Mouse (Mus musculus) adrenal gland, adult 2 months (tissue): ENCODE measurements around the gene Mki67. TPM values are rescaled to one million over a fixed set of nuclear protein-coding genes. Genes with fewer than 3 reads are reported as not detected.
"Not testable (repeated sequence)": the region's sequence is repeated elsewhere in the genome, so short reads cannot be mapped to it uniquely, and the experiment has no call there.

Source experiments
- DNase-seq: peaks from one replicate; pipeline ENCODE4 v3.0.0; 2021
- polyA plus RNA-seq: library from polyadenylated mRNA; depleted of rRNA; stranded (reverse); fragments of >200 nt; gene quantifications from 2 replicates; pipeline ENCODE4 v1.2.3, GENCODE M21; 2012
- total RNA-seq, 2 experiments: library from RNA; stranded (reverse); gene quantifications; 2 replicates each; pipeline ENCODE4 v1.2.3; 2021

Mki67 gene
- total and polyA plus RNA-seq, 3 experiments, result 0.43 to 5.4 (median 2.4) TPM

- DNase-seq, result no peak
Measured at GRCm38 (mm10) chr7:135716968-135717557, 902 bp upstream of the Mki67 start.

- peak; percentile 93 for DNase-seq
Measured at GRCm38 (mm10) chr7:135716445-135716877, 300 bp upstream of the Mki67 start.

DNA sequence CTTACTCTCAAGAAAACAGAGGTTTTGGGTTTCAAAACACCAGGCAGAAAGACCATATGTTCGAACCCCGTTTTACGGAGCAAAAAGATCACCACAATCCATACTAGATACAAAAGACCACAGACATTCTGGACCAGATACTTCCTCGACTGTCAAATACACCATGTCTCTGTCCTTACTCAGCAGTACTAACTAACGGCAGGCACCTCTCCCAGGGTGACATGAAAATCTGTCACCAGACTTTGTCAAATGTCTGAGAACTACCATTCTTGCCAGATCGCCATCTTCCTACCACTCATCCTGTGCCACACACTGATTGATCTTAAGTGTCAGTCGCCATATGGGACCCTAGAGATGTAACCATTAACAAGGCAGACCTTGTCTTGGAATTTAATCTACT lies 995 bp downstream of the Mki67 start:
- DNase-seq, result no peak

DNA sequence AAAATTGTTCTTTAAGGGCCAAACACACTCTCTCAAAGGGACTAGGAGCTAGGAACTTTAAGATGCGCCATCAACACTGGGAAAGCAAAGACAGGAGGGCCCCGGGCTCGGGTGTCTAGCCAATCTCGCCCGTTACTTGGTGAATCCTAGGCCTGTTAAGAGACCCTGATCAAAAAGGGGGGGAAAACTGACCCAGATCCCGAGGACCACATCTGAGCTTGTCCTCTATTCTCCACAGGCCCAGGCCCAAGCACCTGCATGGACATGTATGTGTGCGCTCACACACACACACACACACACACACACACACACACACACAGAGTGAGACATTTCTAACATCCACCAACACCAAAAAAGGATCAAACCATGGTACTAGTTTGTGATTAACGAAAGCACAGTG lies 2.8 kb downstream of the Mki67 start:
- no peak for DNase-seq

DNA sequence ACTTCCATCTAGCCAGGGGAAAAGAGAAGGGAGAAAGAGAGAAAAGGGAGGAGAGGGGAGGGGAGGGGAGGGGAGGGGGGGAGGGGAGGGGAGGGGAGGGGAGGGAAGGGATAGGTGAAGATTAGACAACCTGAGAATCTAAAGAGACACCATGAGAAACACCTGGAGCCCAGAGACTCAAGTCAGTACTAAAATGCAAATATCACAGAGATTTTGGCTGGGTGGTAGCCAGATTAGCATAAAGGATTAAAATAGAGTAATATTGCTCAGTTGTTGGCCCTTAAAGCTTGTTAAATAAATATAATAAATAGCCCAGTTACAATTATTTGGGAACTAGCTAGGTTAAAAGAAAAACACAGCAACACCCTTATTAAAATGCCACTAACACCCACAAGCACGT lies 3.6 kb downstream of the Mki67 start:
- no peak for DNase-seq

GRCm38 (mm10) chr7:135710702-135711101 lies 5.5 kb downstream of the Mki67 start:
- no peak for DNase-seq

GRCm38 (mm10) chr7:135705753-135706152 lies 10.4 kb downstream of the Mki67 start:
- DNase-seq, result no peak

DNA sequence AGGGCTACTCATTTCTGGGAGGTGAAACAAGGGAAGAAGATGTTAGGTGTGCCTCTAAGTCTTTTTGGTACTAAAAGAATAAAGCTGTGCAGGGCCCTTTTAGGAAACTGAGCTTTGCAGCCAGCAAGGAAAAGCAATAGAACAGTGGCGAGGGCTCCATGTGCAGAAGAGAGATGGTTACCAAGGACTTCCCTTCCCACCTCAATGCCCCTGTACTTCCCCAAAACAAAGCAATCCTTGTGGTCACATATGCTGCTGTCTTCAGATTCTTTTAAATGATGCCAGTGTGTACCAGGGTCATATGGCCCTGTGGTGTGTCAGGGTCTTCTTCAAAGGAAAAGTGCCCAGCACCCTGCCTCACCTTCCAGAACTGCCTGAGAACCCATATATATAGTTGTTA lies 11.1 kb downstream of the Mki67 start:
- DNase-seq, result no peak

DNA sequence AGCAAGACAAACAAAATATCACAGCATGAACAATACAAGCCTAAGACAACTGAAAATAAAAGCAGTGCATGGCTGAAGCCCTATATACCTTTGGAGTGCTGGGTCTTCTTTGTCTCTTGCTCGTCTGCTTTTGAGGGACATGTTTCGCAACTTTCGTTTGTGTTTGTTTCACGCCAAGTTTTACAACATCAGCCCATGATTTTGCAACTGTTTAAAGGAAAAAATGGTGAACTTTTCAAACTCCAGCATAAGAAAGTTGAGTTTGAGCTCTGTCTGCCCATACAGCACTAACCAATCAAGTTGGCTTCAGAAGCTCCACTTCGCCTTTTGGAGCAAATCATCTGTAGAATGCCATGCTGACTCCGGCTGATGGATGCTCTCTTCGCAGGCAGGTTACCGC lies 11.9 kb downstream of the Mki67 start:
- DNase-seq, result peak; percentile 11

GRCm38 (mm10) chr7:135703600-135704148 lies 12.5 kb downstream of the Mki67 start:
- DNase-seq, result no peak

- DNase-seq, result not testable (repeated sequence)
Measured at GRCm38 (mm10) chr7:135699351-135699750, 16.8 kb downstream of the Mki67 start.

- no peak for DNase-seq
Measured at GRCm38 (mm10) chr7:135698362-135698761, 17.8 kb downstream of the Mki67 start.

DNA sequence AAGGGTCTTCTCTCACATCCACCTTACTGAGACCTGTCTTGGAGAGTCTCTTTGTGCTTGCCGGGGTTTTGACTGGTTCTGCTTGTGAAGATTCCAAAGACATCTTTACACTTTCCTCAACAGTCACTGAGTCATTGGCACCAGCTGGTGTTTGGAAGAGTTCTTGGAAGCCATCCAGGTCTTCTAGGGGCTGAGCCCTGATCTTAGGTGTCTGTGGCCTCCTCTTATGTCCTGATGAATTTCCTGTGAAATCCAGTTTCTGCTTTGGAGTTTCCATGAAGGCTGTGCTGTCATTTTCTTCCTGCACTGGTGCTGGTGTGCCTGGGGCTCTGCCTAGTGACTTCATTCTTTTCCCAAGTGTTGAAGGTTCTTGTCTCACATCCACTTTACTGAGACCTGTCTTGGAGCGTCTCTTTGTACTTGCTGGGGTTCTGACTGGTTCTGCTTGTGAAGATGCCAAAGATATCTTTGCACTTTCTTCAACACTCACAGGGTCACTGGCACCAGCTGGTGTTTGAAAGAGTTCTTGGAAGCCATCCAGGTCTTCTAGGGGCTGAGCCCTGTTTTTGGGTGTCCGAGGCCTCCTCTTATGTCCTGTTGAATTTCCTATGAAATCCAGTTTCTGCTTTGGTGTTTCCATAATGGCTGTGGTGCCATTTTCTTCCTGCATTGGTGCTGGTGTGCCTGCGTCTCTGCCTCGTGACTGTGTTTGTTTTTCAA lies 19.0 kb downstream of the Mki67 start:
- DNase-seq, result not testable (repeated sequence)

DNA sequence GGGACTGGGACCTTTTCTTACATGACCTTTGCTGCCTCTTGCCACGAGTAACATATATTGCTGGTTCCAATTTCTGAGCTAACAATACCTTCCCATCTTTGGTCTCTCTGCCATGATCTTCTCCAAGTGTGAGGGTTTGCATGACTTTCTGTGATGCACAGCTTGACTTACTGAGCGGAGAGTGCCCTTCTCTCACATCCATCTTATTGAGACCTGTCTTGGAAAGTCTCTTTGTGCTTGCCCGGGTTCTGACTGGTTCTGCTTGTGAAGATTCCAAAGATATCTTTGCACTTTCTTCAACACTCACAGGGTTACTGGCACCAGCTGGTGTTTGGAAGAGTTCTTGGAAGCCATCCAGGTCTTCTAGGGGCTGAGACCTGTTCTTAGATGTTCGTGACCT lies 20.0 kb downstream of the Mki67 start:
- DNase-seq, result no peak

GRCm38 (mm10) chr7:135694796-135695195 lies 21.4 kb downstream of the Mki67 start:
- no peak for DNase-seq

DNA sequence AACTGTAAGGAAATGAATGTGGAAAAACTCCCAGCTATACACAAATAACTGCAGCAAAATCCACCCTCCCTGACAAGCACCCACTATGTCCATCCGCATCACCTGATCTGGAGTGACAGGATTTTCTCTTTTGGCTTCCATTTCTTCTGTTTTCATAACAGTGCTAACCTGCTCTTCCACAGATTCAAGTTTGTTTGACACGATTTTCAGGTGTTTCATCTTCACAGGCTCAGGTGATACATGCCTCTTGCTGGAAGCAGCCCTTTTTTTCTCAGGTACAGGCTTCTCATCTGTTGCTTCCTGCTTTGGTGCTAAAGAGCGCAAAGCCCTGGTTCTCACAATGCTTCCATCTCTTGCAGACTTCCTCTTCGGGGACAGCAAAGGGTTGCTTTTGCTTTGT lies 22.0 kb downstream of the Mki67 start:
- DNase-seq, result no peak

DNA sequence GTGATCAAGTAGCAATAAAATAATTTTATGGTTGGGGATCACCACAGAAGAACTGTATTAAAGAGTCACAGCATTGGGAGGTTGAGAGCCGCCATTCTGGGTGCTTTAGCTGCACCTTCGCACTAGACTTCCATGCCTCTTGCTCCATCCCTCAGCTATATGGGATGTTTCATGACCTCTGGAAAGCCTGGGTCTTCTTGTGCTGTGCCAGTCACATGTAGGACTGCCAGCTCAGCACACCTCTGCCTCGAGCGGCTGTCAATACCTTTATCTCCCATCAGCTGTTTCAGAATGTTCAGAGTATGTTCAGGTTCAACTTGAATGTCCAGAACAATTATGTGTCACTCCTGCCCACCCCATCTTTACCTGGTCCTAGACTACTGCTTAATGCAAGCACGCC lies 24.2 kb downstream of the Mki67 start:
- no peak for DNase-seq

DNA sequence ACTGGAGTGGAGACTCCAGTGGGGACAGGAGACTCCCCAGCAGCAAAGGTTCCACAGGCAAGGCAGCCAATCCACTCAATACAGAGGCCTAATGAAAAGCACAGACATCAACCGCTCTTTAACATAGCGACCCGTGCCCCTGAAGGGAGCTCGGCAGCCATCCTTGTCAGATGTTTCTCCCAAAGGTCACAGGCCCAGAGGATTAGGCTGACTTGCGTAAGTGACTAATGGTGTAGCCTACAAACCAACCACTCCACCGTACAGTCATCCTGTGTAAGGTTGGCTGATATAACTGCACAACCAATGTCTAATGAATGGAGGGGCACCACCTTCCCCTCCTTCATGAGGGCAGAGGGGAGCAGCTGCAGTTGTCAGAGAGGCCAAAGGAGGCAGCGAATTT lies 26.8 kb downstream of the Mki67 start:
- DNase-seq, result no peak

DNA sequence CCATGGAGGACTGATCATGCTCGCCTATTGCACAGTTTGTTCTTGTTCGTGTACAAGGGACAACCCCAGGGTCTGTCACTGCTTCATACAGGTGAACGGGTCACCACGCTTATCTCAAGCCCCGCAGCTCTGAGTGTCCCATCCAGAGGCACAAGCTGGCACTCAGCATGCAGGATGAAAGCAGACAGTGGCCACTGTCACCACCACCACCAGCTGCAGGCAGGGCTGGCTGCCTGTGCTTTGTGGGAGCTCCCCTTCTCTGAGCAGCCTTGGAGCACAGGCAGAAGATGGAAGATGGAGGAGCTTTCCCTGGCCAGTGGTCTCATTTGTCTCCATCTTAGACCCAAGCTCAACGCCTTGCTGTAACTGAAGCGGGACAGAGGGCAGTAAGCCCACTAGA lies 31.2 kb downstream of the Mki67 start:
- no peak for DNase-seq

DNA sequence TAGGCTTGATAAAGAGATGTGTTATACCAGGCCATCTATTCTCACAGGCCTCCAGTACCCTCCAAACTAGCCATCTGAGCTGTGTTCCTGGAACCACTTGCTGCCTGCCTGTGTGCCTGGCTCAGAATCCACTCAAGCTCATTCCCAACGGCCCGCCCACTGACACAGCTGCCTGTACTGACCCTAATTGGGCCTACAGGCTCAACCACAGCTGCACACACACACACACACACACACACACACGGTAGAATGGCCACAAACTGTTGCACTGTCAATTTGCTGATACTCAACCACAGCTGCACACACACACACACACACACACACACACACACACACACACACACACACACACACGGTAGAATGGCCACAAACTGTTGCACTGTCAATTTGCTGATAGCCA lies 32.1 kb downstream of the Mki67 start:
- not testable (repeated sequence) for DNase-seq

DNA sequence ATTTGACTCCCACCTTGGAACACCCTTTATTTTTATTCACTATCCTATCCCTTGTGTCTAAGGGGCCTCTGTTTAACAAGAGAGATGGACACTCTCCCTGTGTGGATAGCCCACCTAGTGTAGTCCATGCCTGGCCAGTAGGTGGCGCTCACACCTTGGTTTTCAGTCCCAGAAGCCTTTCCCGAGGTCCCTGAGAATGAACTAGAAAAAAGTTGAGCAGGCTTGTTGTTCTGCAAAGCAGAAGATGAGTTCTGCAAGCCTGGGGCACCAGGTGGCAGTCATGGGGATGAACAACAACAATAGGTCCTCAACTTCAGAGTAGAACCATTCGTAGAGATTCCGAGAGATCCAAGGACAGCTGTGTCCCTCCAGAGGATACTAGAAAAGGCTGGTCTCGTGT lies 35.8 kb downstream of the Mki67 start:
- DNase-seq, result no peak

DNA sequence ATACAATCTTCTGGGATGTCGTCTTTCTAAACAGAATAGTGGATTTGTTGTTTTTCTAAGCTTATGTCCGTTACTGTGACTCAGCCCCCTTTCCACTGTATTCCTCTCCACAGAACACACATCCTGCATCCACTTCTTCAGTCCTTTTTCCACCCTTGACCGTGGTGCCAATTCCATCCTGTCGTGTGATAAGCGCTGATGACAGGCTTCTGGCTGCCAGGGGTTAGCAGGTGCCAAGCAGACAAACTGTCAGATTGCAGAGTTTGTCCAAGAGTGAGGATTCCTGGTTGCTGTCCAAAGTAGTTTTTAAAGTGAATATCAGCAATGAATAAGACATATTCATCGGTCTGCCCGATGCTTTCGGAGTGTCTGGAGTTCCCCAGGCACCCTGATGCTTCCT lies 39.4 kb downstream of the Mki67 start:
- no peak for DNase-seq

- DNase-seq, result peak; percentile 46
Measured at GRCm38 (mm10) chr7:135673576-135673975, 42.6 kb downstream of the Mki67 start.
